Mouse (Mus musculus): ENCODE results near the gene Themis2.
A peak's percentile ranks its signal among the peaks of the same experiment; 100 is the strongest.
"Not testable (repeated sequence)": the region's sequence is repeated elsewhere in the genome, so short reads cannot be mapped to it uniquely, and the experiment has no call there.

Gene Themis2

DNA sequence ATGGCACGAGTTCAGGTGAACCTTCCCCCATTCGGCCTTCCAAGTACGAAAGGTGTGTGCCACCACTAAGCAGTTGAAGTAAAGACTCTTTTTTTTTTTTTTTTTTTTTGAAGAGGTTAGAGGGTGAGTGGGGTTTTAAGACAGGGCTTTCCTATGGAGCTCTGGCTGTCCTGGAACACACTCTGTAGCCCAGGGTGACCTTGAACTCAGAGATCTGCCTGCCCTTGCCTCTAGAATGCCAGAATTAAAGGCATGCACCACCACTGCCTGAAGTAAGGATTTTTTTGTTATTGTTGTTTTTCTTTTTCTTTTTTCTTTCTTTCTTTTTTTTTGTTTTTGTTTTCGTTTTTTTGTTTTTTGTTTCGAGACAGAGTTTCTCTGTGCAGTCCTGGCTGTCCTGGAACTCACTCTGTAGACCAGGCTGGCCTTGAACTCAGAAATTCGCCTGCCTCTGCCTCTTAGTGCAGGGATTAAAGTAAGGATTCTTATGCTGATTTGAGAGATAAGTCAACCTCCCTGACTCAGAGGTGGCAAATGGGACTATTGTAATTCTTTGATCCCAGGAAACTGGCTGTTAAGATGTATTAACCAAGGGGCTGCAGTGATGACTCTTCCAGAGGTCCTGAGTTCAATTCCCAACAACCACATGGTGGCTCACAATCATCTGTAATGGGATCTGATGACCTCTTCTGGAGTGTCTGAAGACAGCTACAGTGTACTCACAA is 46.8 kb downstream of the Themis2 start:
- DNase-seq, result no peak

DNA sequence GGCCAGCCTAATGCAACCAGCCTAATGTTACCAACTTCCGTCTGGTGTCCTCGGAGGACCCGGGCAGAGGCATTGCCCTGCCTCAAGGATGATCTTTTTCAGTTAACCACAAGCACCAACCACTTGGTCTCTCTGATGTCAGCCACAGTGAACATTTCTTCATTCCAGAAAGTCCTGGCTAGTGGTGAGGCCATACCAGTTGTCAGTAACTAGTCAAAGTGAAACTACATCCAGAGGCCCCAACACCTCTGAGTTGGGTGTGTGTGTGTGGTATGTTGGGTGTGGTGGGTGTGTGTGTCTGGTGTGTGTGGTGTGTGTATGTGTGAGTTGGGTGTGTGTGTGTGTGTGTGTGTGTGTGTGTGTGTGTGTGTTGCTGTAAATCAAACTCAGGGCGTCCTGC is 47.4 kb downstream of the Themis2 start:
- no peak for DNase-seq

DNA sequence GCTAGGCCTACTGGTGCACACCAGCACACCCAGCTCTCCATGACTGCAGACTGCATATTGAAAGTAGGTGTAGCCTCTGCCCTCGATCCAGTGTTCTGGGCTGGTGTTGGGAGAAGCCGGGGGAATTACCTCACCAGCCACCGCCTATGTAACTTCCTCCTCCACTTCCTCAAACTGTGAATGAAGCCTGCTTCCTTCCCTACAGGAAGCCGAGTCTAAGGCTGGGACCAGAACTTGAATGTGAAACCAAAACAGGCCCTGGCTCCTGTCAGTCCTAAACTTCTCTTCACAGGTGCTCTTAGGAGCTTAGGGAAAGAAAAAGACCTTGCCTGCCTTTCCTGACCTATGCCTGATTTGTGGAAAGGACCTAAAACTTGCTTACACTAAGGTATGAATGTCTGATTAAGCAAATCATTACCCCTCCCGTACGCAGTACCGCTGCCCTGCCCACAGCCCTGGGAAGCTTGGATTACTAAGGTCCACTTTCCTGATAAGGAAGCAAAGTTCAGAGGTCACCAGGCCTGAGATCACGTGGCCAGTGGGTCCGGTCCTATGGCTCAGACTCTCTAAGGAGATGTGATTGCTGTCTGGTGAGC is 48.4 kb downstream of the Themis2 start:
- DNase-seq, result peak; percentile 38

DNA sequence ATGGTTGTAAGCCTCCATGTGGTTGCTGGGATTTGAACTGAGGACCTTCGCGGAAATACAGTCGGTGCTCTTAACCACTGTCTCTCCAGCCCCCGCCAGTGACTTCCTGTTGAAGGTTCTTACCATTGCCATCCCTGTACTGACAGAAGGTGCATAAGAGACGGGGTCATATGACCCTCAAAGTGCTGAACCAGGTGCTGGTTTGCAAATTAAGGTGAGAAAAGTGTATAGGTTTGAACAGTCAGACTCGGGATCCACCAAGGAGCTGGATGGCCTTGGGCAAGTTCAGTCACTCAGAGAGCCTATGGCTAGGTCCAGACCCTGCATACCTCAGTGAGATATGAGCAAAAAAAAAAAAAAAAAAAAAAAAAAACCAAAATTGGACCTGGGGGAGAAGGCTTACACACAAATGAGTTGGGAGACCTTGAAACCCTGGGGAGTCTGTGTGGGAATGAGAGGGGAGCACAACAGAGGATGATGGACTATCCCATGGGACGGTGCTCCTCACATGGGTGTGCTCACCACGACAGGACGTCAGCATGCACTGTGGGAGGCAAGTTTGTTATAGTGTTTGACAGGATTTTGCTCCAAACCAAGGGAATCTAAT is 49.2 kb downstream of the Themis2 start:
- no peak for DNase-seq

DNA sequence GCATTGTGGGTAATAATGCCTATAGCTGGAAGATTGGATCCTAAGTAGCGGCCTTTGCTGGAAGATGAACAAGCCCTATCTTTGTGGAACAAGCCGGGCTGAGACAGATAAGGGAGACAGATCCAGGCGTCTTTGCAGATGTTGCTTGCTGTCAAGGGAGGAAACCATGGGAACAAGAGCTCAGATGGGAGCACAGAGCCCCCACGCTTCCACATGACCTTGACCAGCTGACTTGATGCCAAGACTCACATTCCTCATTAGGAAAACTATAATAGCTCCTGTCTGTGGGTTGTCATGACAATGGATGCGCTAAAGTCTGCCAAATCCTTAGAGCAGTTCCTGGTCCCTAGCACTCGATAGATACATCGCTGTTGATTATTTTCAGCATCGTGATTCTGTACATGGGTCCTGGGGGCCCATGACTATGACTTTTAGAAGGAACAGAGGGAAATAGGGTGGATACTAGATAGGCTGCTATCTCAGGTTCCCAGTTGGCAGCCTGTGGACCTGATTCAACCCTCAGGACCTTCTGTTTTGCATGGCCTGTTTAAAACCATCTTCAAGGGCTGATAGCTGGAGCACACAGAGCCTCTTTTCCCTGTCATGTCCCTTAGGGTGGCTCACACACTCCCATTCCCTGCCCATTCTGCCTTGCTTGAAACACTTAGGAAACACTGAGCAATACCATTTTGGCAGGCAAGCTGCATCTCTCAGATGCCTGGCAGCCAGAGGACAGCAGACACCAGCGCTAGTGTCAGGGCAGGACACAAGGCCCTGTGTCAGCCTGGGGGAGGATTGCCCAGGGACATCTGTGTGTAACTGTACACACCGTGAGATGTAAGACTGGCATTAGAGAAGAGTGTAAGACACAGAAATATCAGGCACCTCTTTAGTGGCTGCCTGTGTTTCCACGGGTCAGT is 51.9 kb downstream of the Themis2 start:
- peak; percentile 84 for DNase-seq

DNA sequence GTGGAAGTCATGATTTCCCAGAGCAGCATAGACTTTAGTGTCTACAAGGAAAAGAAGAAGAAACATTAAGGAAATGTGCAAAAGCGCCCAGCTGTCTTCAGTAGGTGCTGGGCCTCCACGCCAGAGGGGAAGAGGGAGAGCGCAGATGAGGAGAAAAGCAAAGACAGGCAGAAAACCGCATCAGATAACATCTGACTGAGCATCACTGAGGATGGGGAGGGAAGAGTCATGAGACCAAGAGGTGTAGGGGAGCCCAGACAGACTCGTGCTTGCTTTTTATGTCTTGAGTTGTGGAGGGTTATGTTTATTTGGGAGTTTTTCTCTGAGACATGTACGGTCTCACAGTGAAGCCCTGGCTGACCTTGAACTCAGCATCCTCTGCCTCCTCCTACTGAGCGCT is 54.7 kb downstream of the Themis2 start:
- DNase-seq, result no peak

DNA sequence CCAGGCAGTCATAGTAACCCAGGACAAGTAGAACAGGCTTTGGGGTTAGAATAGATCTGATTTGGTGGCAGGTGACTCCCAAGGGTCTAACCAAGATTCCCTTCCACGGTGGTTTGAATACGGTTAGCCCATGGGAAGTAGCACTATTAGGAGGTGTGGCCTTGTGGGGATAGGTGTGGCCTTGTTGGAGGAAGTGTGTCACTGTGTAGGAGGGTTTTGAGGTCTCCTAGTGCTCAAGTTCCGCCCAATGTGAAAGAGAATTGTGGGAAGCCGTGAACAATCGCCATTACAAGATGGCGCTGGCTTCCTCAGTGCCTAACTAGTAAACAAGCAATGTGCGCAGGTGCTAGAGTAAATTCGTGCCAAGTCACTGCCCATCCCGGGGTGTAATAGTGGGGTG is 59.0 kb downstream of the Themis2 start:
- DNase-seq, result not testable (repeated sequence)

DNA sequence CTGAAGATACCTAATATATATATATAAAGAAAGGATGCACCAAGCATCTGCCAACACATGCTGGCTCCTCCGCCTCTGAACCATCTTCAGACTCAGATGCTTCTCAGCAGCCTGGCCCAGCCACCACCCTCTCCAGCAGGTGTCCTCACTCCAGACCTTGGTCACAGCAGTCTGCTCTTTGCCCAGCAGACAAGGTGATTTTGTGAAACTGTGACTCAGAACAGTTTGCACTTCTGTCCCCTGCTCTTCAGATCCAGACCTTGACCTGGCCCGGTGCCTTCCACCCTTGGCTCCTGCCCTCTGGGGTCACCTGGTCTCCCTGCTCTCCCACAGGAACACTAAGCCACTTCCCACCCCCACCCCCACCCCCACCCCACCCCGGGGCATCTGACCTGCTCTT is 60.3 kb downstream of the Themis2 start:
- DNase-seq, result no peak

DNA sequence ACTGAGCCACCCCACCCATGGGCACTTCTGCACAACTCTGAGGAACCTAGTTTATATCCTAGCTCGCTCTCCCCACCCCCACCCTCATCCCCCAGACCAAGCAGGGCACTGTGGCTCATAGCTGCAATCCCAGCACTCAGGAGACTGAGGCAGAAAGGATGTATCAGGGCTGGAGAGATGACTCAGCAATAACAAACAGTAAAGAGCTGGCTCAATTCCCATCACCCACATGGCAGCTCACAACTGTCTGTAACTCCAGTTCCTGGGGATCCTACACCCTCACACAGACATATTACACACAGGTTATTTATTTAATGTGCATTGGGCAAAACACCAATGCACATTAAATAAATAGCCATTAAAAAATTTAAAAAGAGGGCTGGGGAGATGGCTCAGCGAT is 60.8 kb downstream of the Themis2 start:
- no peak for DNase-seq

DNA sequence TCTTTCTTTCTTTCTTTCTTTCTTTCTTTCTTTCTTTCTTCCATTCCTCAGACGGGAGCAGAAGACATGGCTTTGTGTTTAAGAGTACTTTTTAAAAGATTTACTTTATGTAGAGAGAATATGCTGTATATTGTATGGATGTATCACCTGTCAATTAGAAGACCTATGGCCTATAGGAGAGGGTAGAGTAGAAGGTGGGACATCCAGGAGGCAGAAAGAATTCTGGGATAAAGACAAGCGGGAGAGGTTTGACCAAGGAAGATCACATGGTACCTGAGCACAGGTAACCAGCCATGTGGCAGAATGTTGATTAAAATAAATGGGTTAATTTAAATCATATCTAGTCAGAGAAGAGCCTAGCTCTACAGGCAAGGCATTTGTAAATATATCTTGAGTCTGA is 61.4 kb downstream of the Themis2 start:
- DNase-seq, result no peak

DNA sequence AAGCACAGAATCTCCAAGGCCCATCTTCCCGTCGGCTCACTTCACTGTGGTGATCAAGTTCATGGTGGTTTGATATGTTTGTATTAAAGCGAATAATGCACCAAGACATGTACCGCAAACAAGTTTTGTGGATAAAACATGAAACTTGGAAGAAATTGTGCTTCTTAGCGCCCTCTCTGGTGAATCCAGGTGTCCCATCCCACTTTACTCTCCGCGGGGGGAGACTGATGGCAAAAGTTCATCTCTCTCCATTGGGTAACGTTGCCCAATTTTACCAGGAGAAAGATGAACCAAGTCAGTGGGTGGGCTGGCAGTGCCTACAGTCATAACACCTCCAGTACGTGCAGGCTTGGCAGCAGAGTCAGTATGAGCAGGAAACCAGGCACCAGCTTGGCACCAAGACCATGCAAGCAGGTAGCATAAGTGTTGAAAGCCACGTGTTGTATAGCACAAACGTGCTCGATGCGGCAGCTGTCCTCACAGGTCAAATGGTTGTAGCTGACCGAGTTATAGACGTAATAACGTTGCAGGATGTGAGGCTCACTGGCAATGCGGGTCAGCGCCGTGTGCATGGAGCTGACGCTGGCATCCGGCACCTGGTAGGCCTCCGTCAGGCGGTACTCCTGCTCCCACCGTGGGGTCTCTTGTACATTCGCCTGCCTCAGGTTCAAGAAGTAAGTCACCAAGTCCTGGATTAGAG is 63.0 kb downstream of the Themis2 start:
- peak; percentile 38 for DNase-seq

DNA sequence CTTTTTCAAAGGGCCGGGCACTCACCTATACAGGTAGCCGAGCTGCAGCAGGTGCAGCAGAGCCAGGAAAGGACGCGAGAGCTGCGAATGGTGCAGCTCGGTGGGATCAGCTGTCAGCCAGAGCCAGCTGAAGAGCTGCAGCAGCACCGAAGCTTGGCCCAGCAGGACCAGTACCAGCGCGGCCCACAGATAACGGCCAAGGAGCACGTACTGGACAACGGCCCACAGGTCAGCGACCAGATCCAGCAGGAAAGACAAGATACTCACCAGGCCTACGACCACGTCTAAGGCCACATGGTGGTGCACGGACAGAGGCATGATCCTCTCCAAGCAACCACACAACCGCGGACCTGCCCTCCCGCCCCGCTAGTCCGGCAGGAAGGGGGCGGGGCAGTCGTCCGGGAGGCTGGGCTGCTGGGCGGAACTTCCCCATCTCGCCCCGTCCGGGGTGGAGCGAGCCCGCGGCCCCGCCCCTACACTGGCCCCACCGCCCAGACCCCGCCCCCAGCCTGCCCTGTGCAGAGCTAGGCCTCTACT is 64.0 kb downstream of the Themis2 start, which contains the start of gene Xkr8:
TSS of gene Xkr8 (minus strand) at position 399 of the 537 bp plus-strand sequence.
- peak; percentile 81 for DNase-seq
